Mouse (Mus musculus) midbrain, embryonic 12.5 days (tissue): ENCODE measurements around the gene Slc37a1. TPM values are rescaled to one million over a fixed set of nuclear protein-coding genes. Genes with fewer than 3 reads are reported as not detected.

Source experiments
- ATAC-seq: fragments of 200-750 bp; cut with Nextera tagmentation; 2 replicates; pipeline ENCODE4 v1.8.0; 2017; ENCODE audit warnings: low read depth, moderate TSS enrichment, moderate library complexity; ENCODE audit not compliant: low FRiP score
- H3K27ac ChIP-seq: fragments of 300-500 bp; sonication (generic); replicated peaks from 2 replicates; pipeline ENCODE4 v1.5.1; 2016; ENCODE audit warnings: mild to moderate bottlenecking
- H3K27me3 ChIP-seq: fragments of 300-500 bp; sonication (generic); 2 replicates; pipeline ENCODE4 v1.6.1; 2016; ENCODE audit warnings: mild to moderate bottlenecking
- H3K36me3 ChIP-seq: fragments of 300-500 bp; sonication (generic); 2 replicates; pipeline ENCODE4 v1.6.1; 2016
- H3K4me1 ChIP-seq: fragments of 300-500 bp; sonication (generic); 2 replicates; pipeline ENCODE4 v1.6.1; 2016
- H3K4me2 ChIP-seq: fragments of 300-500 bp; sonication (generic); replicated peaks from 2 replicates; pipeline ENCODE4 v1.6.1; 2016; ENCODE audit warnings: mild to moderate bottlenecking, moderate library complexity
- H3K4me3 ChIP-seq: fragments of 300-500 bp; sonication (generic); 2 replicates; pipeline ENCODE4 v1.5.1; 2016; ENCODE audit warnings: mild to moderate bottlenecking
- H3K9ac ChIP-seq: fragments of 300-500 bp; sonication (generic); replicated peaks from 2 replicates; pipeline ENCODE4 v1.6.1; 2016; ENCODE audit warnings: mild to moderate bottlenecking, moderate library complexity
- H3K9me3 ChIP-seq: fragments of 300-500 bp; sonication (generic); 2 replicates; pipeline ENCODE4 v1.6.1; 2016; ENCODE audit warnings: mild to moderate bottlenecking
- WGBS: fragments of 180-500 bp; shearing (Covaris S2); methylation state at CpG from one replicate; pipeline ENCODE4 v1.1.7; 2016; 5-methylcytosine and 5-hydroxymethylcytosine counted together
- polyA plus RNA-seq: library from polyadenylated mRNA; unstranded; fragments of >200 nt; fragmentation: Nextera tagmentation; extraction: Ambion mirVana; gene quantifications from 2 replicates; pipeline ENCODE4 v1.2.1, GENCODE M21; 2016

The Slc37a1 gene
- polyA plus RNA-seq, 1 experiment from 2014 or later: 9.3 TPM

DNA sequence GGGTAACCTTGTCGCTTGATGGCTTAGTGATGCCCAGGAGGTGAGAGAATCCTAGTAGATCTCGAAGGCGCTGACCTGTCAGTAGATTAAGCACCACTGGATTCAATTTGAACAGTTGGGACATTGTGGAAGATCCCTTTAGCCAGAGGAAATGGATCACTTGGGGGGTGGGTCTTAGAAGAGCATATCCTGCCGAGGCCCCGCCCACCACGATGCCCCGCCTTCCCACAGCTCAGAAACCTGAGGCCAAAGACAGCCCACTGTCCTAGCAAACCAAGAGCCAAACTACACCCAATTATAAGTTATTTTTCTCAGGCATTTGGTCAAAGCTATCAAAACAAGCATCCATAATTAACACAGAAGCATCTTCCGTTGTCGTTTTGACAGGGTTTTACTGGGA lies 24.5 kb downstream of the Slc37a1 start:
- no peak for ATAC-seq
- no peaks in the 10 kb centered on the region for H3K9me3 ChIP-seq
- H3K4me1 ChIP-seq: peaks cover 13% of the 10 kb centered on the region
- no peak overlapping the region for H3K4me3 ChIP-seq
- no peak overlapping the region for H3K27ac ChIP-seq
- H3K36me3 ChIP-seq: no peaks in the 10 kb centered on the region
- no peak overlapping the region for H3K9ac ChIP-seq
- H3K4me2 ChIP-seq: no peak overlapping the region
- 0 out of 2 replicates have a peak, but pooled peaks cover 5% of the 10 kb centered on the region for H3K27me3 ChIP-seq
- WGBS: 79% methylated on average over 9 of the region's 9 CpGs

DNA sequence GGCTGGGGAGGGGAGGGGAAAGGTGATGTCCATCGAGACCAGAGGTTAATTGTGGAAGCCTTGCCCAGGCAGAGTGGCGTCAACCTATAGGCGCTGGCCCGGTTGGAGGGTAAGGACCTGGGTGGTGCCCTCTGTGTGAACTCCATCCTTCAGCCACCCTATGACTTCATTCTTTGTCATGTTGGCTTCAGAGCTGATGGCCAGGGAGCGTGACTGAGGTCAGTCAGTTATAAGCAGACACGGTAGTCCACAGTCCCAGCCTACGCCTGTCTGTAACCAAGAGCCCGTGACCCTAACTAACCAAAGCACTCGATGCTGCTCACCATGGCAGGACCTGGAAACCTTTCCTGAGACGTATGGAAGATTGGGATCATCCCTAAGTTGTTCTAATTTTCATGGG lies 26.1 kb downstream of the Slc37a1 start:
- Histone ChIP-seq H3K9ac (no peak overlapping the region), H3K4me3 (no peak overlapping the region), H3K4me2 (no peak overlapping the region), H3K9me3 (no peaks in the 10 kb centered on the region), H3K4me1 (peaks cover 13% of the 10 kb centered on the region), H3K27ac (no peak overlapping the region), H3K36me3 (no peaks in the 10 kb centered on the region), H3K27me3 (0 out of 2 replicates have a peak, but pooled peaks cover 10% of the 10 kb centered on the region)
- ATAC-seq: no peak
- WGBS: 77% methylated on average over 10 of the region's 10 CpGs

DNA sequence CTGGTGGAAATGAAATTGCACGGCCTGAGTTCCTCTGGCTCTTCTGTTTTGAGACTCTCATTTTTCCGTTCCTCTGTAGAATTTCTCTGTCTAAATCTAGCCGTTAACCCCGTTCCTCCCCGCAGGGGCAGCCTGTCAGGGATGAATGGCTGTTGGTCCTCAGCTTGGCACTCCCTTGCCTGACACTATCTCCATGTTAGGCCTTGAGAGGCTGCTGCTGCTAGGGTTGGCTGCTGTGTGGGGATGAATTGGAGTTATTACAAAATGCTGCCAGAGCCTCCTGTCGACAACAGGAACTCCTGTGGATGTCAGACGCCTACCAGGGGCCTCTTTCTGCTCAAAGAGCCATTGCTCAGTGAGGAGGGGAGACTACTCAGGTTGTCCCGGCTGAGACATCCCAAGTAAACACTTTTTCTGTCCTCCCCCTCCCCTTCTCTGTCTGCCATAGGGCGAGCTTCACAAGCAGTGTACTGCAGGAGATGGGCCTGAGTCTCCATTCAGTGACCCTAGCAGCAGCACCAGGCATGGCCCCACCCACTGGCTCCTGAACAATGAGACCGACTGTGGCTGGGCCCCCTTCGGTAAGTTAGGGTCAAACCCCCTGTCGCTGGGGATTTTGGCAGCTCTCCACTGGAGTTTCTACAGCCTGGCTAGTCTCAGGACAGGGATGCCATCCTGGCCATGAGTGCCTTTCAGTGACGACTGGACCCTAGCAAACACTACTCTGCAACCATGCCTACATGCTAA lies 28.6 kb downstream of the Slc37a1 start:
- no peak overlapping the region for H3K4me2 ChIP-seq
- no peak for ATAC-seq
- H3K9me3 ChIP-seq: no peaks in the 10 kb centered on the region
- H3K4me3 ChIP-seq: no peak overlapping the region
- peaks cover 13% of the 10 kb centered on the region for H3K4me1 ChIP-seq
- 0 out of 2 replicates have a peak, but pooled peaks cover 10% of the 10 kb centered on the region for H3K27me3 ChIP-seq
- H3K36me3 ChIP-seq: no peaks in the 10 kb centered on the region
- peak overlapping the region; percentile 63; the same call in 1 of the 2 replicates for H3K27ac ChIP-seq
- 26% methylated on average over 13 of the region's 13 CpGs for WGBS
- H3K9ac ChIP-seq: peak overlapping the region; percentile 29

DNA sequence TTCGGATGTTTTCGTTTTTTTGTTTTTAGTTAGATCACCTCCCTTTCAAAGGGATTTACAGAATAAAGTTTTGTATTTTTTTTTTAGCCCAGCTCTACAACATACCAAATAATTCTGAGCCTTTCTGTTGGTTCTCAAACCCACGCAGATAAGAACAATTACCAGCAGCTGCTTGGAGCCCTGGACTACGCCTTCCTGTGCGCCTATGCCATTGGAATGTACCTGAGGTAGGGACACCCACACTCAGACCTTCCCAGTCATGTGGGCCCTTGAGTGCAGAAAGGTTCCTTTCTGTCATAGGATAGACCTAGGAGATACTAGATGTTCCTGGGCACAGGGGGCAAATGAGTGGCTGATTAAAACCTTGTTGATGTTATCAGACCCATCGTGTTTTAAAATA lies 29.4 kb downstream of the Slc37a1 start:
- no peak overlapping the region for H3K4me3 ChIP-seq
- 0 out of 2 replicates have a peak, but pooled peaks cover 10% of the 10 kb centered on the region for H3K27me3 ChIP-seq
- ATAC-seq: no peak

DNA sequence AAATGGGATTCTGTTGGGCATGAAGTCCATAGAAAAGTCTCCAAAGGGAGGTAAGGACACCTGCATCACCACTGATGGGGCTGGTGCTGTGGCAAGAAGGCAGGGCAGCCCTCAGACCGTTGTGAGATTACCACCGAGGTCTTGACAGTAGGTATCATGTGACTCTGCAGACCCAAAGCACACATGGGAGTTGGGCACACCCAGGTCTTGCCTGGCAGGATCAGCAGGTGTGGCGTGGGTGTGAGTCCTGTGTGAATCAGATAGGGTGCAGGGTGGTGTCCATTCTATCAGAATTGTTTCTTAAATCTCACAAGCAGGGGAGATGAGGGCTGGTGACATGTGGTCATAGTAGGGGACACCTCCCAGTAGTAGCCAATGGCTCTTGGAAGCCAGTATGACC lies 30.4 kb downstream of the Slc37a1 start:
- Histone ChIP-seq H3K27ac (no peak overlapping the region), H3K4me1 (peaks cover 13% of the 10 kb centered on the region), H3K4me2 (no peak overlapping the region), H3K9me3 (no peaks in the 10 kb centered on the region), H3K27me3 (0 out of 2 replicates have a peak, but pooled peaks cover 10% of the 10 kb centered on the region), H3K9ac (no peak overlapping the region), H3K4me3 (no peak overlapping the region), H3K36me3 (no peaks in the 10 kb centered on the region)
- ATAC-seq: no peak
- WGBS: 92% methylated on average over 3 of the region's 3 CpGs

More for the DNA sequence above, 29.4 kb downstream of the Slc37a1 start:
- H3K27ac ChIP-seq: no peak overlapping the region
- H3K9me3 ChIP-seq: no peaks in the 10 kb centered on the region
- no peaks in the 10 kb centered on the region for H3K36me3 ChIP-seq
- H3K9ac ChIP-seq: no peak overlapping the region
- H3K4me1 ChIP-seq: peaks cover 13% of the 10 kb centered on the region
- WGBS: 81% methylated on average over 6 of the region's 6 CpGs
- no peak overlapping the region for H3K4me2 ChIP-seq

DNA sequence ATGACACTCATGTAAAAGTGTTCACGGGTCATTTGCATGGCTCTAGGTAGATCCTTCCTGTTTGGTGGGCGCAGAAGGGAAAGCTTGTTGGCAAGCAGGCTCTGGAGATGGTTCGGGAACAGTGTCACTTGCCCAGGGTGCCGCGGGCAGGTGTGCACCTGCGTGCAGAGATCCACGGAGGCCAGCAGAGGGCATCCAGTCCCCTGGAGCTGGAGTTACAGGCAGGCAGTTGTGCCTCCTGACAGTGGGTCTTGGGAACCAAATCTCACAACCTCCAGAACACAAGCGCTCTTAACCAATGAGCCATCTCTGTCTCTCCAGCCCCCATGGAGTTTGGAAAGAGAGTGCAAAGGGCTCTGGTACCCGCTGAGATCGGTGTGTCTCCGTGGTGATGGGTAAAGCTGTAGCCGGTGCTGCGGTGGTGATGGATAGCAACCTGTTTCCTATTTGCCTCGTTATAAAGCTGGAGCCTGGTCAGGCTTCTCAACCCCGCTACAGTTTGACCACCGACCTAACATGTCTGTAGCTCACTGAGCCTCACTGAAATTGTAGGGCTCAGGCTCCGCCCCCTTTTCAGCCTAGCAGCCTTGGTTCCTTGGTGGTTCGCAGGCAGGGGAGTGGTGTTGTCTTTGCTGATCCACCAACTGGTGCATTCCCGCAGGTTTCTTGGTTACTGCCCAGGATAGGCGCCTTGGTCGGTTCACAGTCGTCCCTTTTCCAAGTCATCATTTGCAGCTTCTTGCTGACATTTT lies 31.1 kb downstream of the Slc37a1 start:
- Histone ChIP-seq H3K27ac (no peak overlapping the region), H3K36me3 (no peaks in the 10 kb centered on the region), H3K9ac (no peak overlapping the region), H3K9me3 (no peaks in the 10 kb centered on the region), H3K4me1 (peaks cover 13% of the 10 kb centered on the region), H3K4me2 (no peak overlapping the region), H3K4me3 (no peak overlapping the region), H3K27me3 (0 out of 2 replicates have a peak, but pooled peaks cover 10% of the 10 kb centered on the region)
- 46% methylated on average over 22 of the region's 22 CpGs for WGBS
- ATAC-seq: no peak

DNA sequence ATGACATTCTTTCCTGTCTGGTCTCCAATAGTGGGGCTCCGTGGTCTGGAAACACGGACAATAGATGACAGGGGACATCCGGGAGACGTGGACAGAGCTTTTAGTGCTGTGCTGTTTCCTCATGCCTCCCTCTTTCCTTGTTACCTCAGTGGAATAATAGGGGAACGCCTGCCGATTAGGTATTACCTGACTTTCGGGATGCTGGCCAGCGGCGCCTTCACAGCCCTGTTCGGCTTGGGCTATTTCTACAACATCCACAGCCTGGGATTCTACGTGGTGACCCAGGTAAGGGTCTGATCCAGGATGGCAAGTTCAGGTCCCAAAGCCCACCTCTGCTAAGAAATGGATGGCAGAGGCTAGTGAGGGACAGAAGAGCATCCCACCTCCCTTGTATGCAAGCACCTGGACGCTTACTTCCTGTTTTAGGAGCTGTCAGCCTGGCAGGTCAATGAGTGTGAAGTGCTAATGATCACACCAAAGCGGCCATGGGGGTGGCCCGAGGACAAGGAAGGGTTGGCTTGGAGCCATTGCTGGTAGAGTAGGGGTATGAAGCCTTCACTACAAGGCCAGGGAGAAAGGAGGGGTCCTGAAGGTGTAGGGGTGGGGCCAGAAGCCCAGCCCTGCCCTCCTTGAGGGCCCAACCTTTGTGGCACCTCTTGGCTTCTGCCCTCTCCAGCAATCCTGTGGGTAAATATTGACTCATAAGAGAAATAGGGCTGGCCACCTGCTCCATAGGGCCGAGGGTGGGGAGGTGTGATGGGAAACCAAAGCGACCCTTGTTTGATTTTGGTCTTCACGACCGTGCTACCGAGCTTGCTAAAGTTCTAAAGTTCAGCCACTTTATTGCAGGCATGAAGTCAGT lies 32.5 kb downstream of the Slc37a1 start:
- Histone ChIP-seq H3K27ac (no peak overlapping the region), H3K9ac (no peak overlapping the region), H3K27me3 (0 out of 2 replicates have a peak, but pooled peaks cover 8% of the 10 kb centered on the region), H3K4me2 (no peak overlapping the region), H3K9me3 (no peaks in the 10 kb centered on the region), H3K4me1 (peaks cover 9% of the 10 kb centered on the region), H3K36me3 (no peaks in the 10 kb centered on the region), H3K4me3 (no peak overlapping the region)
- 91% methylated on average over 19 of the region's 19 CpGs for WGBS
- ATAC-seq: no peak

DNA sequence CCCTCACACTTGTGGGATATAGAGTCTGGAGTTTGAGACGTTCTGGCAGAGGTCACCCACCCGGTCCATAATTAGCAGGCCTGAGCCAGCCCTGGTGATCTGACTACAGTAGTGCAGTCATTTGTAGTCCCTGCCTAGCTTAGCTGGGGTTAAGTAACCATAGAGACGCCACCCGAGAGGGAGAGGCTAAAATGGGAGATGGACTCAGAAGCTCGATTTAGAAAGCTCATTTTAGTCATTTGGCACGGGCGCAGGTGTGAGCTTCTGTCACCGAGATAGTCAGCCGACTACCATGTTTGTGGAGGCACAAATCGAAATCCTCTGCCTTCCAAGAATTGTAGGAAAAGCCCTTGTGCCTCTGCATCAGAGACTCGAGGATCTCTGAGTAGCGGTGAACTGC lies 34.8 kb downstream of the Slc37a1 start:
- WGBS: 74% methylated on average over 12 of the region's 12 CpGs
- H3K27me3 ChIP-seq: 0 out of 2 replicates have a peak, but pooled peaks cover 4% of the 10 kb centered on the region
- H3K4me1 ChIP-seq: peaks cover 4% of the 10 kb centered on the region
- no peak overlapping the region for H3K4me2 ChIP-seq
- no peak for ATAC-seq
- H3K27ac ChIP-seq: no peak overlapping the region
- no peak overlapping the region for H3K9ac ChIP-seq
- H3K4me3 ChIP-seq: no peak overlapping the region
- H3K36me3 ChIP-seq: no peaks in the 10 kb centered on the region
- no peaks in the 10 kb centered on the region for H3K9me3 ChIP-seq

DNA sequence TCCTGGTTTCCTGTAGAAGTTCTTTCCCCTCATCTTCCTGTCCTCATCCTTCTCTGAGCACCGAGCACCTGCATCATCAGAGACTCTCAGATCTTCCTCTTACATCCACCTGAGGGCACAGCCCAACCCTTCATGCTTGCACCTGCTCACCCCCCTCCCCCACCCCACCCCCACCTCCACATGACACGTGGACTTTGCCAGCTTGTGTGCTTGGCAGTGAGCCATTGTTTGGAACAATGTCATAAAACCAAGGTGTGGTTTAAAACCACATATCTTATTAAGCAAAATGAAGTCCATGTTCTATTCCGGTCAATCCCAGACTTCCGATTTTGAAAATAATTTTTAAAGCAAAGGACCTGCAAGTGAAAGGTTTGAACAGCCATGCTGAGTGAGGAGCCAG lies 35.9 kb downstream of the Slc37a1 start:
- Histone ChIP-seq H3K36me3 (no peaks in the 10 kb centered on the region), H3K4me3 (no peak overlapping the region), H3K4me1 (peaks cover 13% of the 10 kb centered on the region), H3K27me3 (no peaks in the 10 kb centered on the region), H3K9me3 (no peaks in the 10 kb centered on the region), H3K27ac (no peak overlapping the region), H3K4me2 (no peak overlapping the region), H3K9ac (no peak overlapping the region)
- WGBS: 92% methylated on average over 4 of the region's 4 CpGs
- ATAC-seq: no peak

DNA sequence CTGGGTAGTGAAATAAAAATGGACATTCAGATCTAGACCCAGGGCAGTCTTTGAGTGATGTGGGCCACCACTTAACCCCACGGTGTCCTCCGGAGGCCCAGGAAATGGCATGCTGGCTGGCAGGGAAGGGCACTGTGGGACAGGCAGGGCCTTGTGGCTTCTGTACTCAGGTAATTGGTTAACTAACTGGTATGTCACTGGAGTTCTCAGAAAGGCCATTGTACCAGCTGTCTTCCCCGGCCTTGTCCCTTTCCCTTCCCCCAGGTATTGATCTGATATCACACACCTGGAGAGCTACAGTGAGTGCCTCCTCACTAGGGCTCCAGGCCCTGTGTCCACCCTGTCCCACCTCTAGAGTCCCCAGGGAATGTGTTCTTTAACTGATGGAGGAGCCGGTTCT lies 36.8 kb downstream of the Slc37a1 start:
- 91% methylated on average over 4 of the region's 4 CpGs for WGBS
- no peak for ATAC-seq

DNA sequence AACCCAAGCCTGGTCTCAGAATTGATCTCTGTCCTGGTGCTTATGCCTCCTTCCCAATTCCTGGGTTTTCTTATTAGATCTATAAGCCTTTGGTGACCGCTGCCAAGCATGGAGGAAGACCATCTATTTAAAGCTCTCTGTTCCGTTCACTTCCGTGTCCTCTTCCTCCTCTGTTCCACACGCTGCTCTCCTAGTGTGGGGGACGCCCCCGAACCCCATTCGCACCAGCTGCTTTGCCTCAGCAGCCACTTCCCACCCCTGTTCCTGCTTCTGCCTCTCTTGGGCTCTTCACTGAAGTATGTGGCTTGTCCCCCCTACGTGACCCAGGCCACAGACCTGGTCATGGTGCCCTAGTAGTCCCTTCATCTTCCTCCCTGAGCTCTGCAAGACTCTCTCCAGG lies 37.6 kb downstream of the Slc37a1 start:
- peaks cover 16% of the 10 kb centered on the region for H3K4me1 ChIP-seq
- H3K27ac ChIP-seq: no peak overlapping the region
- no peaks in the 10 kb centered on the region for H3K9me3 ChIP-seq
- no peak overlapping the region for H3K4me2 ChIP-seq
- no peak overlapping the region for H3K4me3 ChIP-seq
- H3K9ac ChIP-seq: no peak overlapping the region
- 94% methylated on average over 8 of the region's 8 CpGs for WGBS
- H3K36me3 ChIP-seq: no peaks in the 10 kb centered on the region
- ATAC-seq: no peak
- no peaks in the 10 kb centered on the region for H3K27me3 ChIP-seq

More for the DNA sequence above, 36.8 kb downstream of the Slc37a1 start:
- Histone ChIP-seq H3K4me2 (no peak overlapping the region), H3K36me3 (no peaks in the 10 kb centered on the region), H3K9ac (no peak overlapping the region), H3K27ac (no peak overlapping the region), H3K27me3 (no peaks in the 10 kb centered on the region), H3K4me3 (no peak overlapping the region), H3K4me1 (peaks cover 16% of the 10 kb centered on the region), H3K9me3 (no peaks in the 10 kb centered on the region)
